Mouse (Mus musculus) gastrocnemius, adult 2 months (tissue): Measurements from ENCODE around the gene Slc16a5. TPM values are rescaled to one million over a fixed set of nuclear protein-coding genes. Genes with fewer than 3 reads are reported as not detected.
"Not testable (repeated sequence)": the region's sequence is repeated elsewhere in the genome, so short reads cannot be mapped to it uniquely, and the experiment has no call there.

ENCODE experiments used
- DNase-seq: peaks from one replicate; pipeline ENCODE4 v3.0.0; 2022
- H3K27ac ChIP-seq: fragments of 200-600 bp; 2 replicates; pipeline ENCODE4 v1.8.1; 2022; ENCODE audit warnings: mild to moderate bottlenecking
- H3K4me3 ChIP-seq: fragments of 200-600 bp; 2 replicates; pipeline ENCODE4 v1.8.1; 2022; ENCODE audit warnings: mild to moderate bottlenecking, moderate library complexity
- CTCF ChIP-seq: fragments of 200-600 bp; IDR thresholded peaks from 2 replicates; pipeline ENCODE4 v1.8.1; 2022; ENCODE audit warnings: antibody characterized with exemption, mild to moderate bottlenecking, moderate library complexity
- intact Hi-C: fragments of 180-260 bp; cut with DNase I; formaldehyde crosslinking; loops from one replicate; pipeline ENCODE4 v1.15.1; 2025
- total RNA-seq, 2 experiments: library from RNA; stranded (reverse); gene quantifications; 2 replicates each; pipeline ENCODE4 v1.2.3; 2021

Slc16a5 gene
- total RNA-seq, 2 experiments from 2014 or later, result not detected

DNA sequence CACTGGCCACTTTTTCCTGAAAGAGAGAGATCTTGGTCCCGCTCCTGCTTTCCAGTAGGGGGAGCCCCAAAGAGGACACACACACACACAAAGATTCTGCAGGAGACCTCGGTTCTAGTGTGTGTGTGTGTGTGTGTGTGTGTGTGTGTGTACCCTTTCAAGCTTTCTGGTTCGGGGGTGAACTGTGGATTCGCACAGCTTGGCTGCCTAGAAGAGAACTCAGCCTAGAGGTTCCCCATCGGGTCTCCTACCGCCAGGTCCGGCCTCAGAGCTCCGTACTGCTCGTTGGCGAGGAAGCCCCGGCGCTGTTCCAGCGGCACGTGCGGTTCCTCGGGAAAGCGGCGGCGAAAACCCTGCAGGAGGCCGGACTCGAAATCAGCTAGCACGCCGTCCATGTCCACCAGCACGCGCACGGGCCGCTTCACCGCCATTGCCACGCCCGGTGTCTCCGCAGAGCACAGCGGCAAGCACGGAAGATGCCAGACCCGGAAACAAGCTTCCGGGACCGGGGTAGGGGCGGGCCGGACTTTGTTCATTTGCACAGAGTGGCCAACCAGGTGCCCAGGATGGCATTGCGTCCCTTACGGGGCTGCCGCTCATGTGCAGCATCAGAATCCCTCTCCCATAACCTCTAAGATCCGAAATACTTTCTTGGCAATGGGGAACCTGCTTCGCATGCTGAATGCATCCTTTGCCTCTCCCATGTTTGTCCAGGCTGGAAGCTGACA is 29.2 kb downstream of the Slc16a5 start, which contains the start of gene Nt5c:
Gene Nt5c (minus strand): TSS at position 507 of the 728 bp plus-strand sequence.
- TF ChIP-seq CTCF, result peak; percentile 83
- intact Hi-C loops, result loop anchor here (2.0 to 5.0 kb wide), 3 partner anchors 21 to 71 kb away; partner anchors contain the start of genes Nup85 and Sumo2
- DNase-seq, result peak; percentile 85
- H3K27ac ChIP-seq, result peak within 1 kb of the TSS; percentile 79
- H3K4me3 ChIP-seq, result peak within 1 kb of the TSS; percentile 94

GRCm38 (mm10) chr11:115492387-115492786 is 30.1 kb downstream of the Slc16a5 start:
- H3K4me3 ChIP-seq, result peak overlapping the region; percentile 94
- no peak for DNase-seq
- peak overlapping the region; percentile 79 for H3K27ac ChIP-seq
- no peak for TF ChIP-seq CTCF
- intact Hi-C loops, result loop anchor here (5.0 kb wide), 2 partner anchors 45 to 70 kb away; partner anchors contain the start of genes Nup85 and Sumo2

GRCm38 (mm10) chr11:115496559-115496958 is 34.3 kb downstream of the Slc16a5 start:
- H3K4me3 ChIP-seq, H3K27ac ChIP-seq, DNase-seq, intact Hi-C loops: not testable (repeated sequence)

DNA sequence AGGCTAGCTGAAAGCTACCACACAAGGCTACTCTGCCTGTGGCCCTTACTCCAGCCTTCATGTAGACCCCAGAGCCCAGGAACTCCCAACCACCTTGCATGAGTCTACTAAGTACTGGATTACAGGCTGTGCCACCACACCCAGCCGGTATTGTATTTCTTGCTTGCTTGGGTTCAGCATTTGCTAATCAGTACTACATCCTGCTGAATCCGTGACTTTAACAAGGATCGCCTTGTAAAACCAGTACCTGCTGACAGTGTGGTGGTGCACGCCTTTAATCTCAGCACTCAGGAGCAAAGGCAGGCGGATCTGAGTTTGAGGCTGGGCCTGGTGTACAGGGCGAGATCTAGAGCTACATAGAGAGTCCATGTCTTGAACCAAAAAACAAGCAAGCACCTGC is 40.4 kb downstream of the Slc16a5 start:
- H3K27ac ChIP-seq, result no peak overlapping the region
- intact Hi-C loops, result no loop called here
- TF ChIP-seq CTCF, result no peak

GRCm38 (mm10) chr11:115506586-115506985 is 44.3 kb downstream of the Slc16a5 start:
- no peak overlapping the region for H3K4me3 ChIP-seq
- TF ChIP-seq CTCF, result no peak
- intact Hi-C loops, result no loop called here
- no peak for DNase-seq
- no peak overlapping the region for H3K27ac ChIP-seq

More for the DNA sequence above, 40.4 kb downstream of the Slc16a5 start:
- no peak overlapping the region for H3K4me3 ChIP-seq
- DNase-seq, result no peak

- no peak for DNase-seq
- no peak overlapping the region for H3K27ac ChIP-seq
- intact Hi-C loops, result no loop called here
Measured at GRCm38 (mm10) chr11:115508061-115508460, 45.8 kb downstream of the Slc16a5 start.

GRCm38 (mm10) chr11:115509773-115510506 is 47.7 kb downstream of the Slc16a5 start:
- no peak for DNase-seq
- no peak overlapping the region for H3K4me3 ChIP-seq
- H3K27ac ChIP-seq, result peak overlapping the region; percentile 52
- intact Hi-C loops, result no loop called here
- no peak for TF ChIP-seq CTCF

More at GRCm38 (mm10) chr11:115508061-115508460, 45.8 kb downstream of the Slc16a5 start:
- H3K4me3 ChIP-seq, result no peak overlapping the region
- TF ChIP-seq CTCF, result no peak

DNA sequence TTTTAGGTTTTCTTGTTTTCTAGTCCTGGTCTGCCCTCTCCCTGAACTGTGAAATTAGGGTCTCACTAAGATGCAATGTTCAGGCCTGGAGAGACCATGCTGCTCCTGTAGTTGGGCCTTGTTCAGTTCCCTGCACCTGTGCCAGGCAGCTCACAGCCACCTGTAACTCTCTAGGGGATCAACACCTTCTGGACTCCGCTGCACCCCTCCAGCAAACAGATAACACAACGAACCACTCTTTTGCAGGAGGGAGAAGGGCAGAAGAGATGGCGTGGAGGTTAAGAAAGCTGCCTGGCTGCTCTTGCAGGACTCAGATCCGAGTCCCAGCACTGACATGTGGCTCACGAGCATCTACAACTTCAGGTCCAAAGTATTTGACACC is 48.2 kb downstream of the Slc16a5 start:
- TF ChIP-seq CTCF, result no peak
- intact Hi-C loops, result no loop called here
- H3K27ac ChIP-seq, result peak overlapping the region; percentile 52
- no peak for DNase-seq
- H3K4me3 ChIP-seq, result no peak overlapping the region

DNA sequence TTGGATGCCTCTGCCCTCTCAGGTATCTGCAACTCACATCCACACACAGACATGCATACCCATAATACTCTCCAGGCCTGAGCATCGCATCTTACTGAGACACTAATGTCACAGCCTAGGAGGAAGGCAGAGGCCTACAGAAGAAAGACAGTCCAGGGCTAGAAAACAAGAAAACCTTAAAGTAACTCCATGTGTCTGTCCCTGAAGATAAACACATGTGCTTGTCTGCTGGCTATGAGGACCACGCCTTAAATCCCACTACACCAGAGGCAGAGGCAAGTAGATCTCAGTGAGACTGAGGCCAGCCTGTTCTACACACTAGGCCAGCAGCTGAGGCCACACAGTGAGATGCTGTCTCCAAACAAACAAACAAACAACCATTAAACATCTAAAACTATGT is 48.8 kb downstream of the Slc16a5 start:
- TF ChIP-seq CTCF, result no peak
- Histone ChIP-seq H3K4me3 (no peak overlapping the region), H3K27ac (peak overlapping the region; percentile 9; the same call in 1 of the 2 replicates)
- intact Hi-C loops, result no loop called here
- no peak for DNase-seq

DNA sequence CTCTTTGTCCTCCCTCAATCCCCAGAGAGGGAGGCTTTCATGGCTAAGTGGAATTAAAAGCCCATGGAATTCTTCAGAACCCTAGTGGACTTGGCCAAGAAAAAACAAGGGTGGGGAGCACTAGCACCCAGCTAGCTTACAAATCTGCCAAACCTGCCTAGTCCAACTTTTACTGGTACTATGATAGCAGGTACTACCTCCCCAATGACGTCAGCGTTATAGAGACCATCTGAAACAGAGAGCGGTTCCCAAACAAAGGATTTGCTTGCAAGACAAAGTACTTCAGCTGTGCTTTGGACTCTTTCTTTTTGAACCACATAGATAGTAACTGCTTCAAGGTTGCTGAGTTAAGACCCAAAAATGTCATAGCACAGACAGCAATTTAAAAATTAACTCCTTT is 49.7 kb downstream of the Slc16a5 start:
- peak overlapping the region; percentile 84 for H3K4me3 ChIP-seq
- DNase-seq, result no peak
- intact Hi-C loops, result loop anchor here (2.0 kb wide), 1 partner anchor 21 kb away; the partner anchor contains the start of gene Nt5c
- peak overlapping the region; percentile 94 for H3K27ac ChIP-seq
- TF ChIP-seq CTCF, result no peak

- DNase-seq, result peak; percentile 39
- peak overlapping the region; percentile 84 for H3K4me3 ChIP-seq
Measured at GRCm38 (mm10) chr11:115512407-115513183, 50.3 kb downstream of the Slc16a5 start.

More at GRCm38 (mm10) chr11:115512407-115513183, 50.3 kb downstream of the Slc16a5 start:
- intact Hi-C loops, result loop anchor here (2.0 kb wide), 1 partner anchor 22 kb away; the partner anchor contains the start of gene Nt5c
- H3K27ac ChIP-seq, result peak overlapping the region; percentile 94
- TF ChIP-seq CTCF, result no peak
